Mouse (Mus musculus) frontal cortex, postnatal 36 days (tissue): ENCODE results near the gene Ppp2r1a.

Experiments
- DNase-seq, 2 experiments: peaks; one replicate each; pipeline ENCODE4 v3.0.0; 2022; ENCODE audit warnings: low spot score in 2 of 2

The Ppp2r1a gene

DNA sequence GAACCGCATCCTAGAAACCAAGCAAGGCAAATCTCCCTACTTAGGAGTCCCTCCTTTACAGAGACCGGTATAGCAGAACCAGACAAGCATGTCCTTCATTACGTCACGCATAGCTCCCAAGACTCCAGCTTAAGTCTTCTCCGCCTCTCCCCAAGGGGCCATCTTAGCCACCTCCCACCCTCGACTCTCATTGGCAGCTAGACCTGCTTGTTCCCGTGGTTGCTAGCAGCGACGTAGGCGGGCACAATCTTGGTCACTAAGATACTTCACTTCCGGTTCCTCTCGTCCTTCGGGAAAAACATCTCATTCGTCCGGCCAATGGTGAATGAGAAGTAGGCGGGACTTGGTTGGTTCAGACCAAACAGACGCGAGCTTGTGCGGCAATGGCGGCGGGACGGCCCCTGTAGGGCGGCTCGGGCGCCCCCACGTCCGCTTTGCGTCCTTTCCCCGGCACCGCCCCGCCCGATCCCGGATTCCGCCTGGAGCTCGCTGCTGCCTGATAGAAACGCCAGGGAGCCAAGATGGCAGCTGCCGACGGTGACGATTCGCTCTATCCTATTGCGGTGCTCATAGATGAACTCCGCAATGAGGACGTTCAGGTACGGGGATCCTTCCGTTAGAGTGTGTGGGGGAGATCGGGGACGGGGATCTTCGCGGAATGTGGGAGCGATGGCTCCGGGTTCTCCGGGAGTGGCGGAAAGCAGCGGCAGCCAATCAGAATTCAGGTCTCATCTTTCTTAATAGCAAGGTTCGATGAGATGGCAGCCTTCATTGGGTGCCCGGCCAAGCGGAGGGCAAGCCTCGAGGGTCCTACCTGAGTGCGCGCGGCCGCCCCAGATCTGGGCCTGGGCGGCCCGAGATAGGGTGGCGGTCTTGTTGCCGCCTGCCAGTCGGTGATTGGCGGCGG is at the start of gene Ppp2r1a:
Gene Ppp2r1a (plus strand): TSS at position 327 of the 907 bp plus-strand sequence.
- peak; percentile 99 to 100 for DNase-seq

DNA sequence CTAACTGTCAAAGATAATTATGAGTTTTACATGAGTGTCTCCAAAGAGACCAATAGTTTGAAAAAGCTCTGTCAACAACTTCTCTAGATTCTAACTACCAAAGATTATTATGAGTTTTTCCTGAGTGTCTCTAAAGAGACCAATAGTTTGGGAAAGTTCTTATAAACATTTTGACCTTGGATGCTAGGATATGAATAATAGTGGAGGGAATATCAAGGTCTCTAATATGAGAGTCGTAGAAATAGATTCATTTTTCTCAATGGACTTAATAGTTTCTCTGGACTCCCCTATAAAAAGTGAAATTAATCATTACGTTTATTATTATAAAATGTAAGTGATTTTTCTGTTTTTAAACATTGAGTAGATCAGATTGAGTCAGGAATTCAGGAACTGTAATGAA is 40.1 kb upstream of the Ppp2r1a start, which contains the start of gene Vmn1r231:
Gene Vmn1r231 (minus strand): TSS at position 101 of the 400 bp plus-strand sequence.
- no peak for DNase-seq

DNA sequence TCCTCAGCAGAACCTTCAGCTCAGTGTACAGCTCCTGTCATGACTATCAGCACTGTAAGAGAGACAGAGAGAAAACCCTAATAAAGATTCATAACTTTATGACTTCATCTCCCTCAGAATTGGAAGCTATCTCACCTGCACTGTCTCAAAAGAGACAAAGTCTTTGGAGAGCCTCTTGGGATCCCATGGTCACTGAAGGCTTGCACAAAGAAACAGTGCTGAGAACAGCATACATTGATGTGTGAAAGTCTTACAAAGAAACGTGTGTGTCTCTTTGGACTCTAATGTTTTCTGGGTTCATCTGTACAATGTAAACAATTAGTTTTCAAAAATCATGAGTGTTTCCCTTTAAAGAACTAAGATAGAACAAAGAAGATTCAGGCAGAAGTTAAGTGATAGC is 25.5 kb upstream of the Ppp2r1a start, which contains the start of gene Vmn1r232:
Gene Vmn1r232 (minus strand): TSS at position 101 of the 400 bp plus-strand sequence.
- no peak for DNase-seq

DNA sequence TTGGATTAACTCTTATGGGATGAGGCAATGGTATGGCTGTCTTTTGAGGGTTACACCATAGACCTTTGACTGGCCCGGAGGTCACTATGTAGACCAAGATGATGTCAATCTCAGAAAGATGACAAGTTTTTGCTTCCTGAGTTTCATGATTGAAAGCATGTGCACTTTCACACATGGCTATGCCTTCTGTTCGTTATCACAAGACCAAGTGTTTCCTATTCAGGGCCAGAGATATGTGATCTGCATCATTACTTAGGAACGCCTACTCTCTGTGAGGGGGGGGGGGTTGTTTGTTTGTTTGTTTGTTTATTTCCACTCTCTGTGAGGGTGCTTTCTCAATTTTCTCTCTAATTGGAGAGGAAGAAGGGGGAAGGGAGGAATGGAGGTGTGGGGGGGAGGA is 885 bp upstream of the Ppp2r1a start:
- DNase-seq: no peak

DNA sequence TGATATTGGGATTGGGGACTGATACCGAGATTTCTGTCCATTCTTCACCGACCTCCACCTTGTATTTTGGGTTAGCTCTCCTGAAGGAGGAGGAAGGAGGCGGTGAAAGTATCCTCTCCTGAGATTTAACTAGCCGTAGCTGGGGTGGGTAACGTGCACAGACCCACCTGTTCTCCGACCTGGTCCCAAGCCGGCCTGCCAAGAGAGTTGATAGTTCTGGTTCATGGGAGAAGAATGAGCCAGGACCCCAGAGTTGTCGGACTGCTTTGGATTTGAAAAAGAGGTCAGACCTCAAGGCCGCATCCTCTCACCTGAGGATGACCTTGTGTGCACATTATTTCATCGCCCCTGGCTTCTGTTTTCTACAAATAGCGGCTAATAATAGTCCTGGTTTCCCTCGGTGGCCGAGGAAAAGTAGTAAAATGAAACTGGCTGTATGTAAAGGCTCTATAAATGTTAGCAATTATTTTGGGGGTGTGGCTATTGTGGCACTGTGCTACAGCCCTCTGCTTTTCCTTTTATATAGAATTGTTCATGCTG is 985 bp downstream of the Ppp2r1a start:
- DNase-seq: no peak

DNA sequence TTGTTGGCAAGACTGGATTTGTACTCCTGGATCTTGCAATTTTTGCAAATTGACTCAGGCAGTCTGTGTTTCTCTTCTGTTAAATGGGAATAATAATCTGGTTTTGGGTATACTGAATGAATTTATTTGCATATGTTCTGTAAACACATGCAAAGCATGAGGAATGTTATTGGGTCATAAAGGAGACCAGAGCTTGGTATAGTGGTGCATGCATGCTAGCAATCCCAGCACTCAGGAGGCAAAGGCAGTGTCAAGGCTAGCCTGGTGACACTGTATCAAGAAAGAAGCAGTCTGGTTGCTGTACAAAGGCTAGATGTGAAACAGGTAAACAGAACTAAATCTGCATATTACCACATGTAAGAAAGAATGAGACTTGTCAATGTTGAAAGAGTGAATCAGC is 1.5 kb downstream of the Ppp2r1a start:
- DNase-seq: no peak

DNA sequence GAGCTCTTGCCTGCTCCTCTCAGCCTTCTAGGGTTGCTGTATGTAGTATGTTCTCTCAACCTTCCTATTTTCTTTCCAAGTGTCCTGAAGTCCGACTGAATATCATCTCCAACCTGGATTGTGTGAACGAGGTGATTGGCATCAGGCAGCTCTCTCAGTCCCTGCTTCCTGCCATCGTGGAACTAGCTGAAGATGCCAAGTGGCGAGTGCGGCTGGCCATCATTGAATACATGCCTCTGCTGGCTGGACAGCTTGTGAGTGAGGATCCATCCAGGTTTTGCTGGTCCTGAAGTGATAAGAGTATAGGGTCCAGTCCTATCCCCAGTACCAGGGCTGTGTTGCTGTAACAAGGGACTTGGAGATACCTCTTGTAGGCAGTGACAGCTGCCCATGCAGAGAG is 15.3 kb downstream of the Ppp2r1a start:
- no peak for DNase-seq

DNA sequence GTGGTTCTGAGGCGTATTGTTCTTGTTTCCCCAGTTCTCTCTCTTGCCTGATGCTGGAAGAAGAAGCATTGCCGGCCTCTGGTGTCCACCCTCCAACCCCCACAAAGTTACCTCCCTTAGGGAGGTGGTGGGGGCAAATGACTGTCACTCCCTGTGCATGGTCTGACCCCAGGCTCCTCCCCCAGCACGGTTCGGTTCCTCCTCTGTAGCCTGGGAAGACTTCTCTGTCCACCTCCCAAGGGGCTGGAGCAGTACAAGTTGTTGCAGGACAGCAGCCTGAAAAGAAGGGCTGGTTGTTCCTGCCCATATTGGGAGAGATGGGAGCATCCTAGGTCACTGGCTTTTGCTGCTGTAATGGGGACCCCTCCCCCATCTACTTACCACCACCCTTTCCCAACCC is 20.3 kb downstream of the Ppp2r1a start:
- no peak for DNase-seq

DNA sequence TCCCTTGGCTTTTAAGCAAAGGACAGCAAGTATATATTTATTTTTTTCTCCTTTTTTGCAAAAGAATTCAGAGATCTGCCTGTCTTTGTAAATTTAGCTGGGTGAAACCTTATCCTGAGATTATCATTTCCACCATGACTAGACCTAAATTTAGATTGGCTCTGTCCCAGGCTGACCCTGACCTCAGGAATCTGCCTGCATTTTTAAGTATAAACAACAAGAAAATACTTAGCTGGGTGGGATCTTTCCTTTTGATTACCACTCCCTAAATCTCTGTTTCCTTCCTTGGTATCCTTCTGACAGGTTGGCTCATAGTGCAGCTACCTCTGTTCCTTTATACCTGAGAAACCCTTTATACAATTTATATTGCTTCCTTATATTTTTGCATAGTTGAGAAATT is 21.6 kb downstream of the Ppp2r1a start:
- DNase-seq: no peak

DNA sequence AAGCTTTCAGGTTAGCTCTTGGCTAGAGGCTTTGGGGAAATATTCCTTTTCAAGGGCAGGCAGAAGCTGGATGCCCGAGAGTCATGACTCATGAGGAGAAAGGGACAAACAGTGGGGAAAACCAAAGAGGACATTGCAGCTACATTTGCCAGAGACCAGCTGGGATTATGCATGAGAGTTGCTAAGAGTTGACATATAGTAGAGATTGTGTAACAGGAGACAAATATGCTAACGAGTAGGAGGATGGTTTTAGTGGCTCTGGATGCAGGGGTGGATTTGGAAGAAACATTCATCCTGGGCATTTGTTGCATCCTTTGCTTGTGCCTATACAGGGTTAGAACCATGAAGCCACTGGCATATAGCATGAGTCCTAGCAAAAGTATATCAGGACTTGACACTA is 48.6 kb downstream of the Ppp2r1a start:
- DNase-seq: peak in 1 of 2 experiments; percentile 26

DNA sequence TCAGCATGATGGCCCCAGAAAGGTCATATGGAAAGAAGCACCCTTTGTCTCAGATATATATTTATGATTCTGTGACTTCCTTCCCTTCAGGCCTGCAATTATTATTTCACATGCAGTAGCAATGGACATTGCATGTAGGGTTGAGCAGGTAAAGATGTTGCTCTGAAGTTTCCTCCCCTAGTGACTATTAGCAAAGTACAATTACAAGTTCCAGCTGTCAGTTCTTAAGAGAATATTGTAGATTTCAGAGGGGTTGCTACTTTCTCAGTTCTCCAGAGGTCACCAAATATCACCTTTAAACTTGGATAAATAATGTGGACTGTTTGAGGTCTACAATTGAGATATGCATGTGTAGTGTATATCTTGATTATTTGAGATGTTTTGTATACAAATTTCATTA is 51.3 kb downstream of the Ppp2r1a start, which contains the start of gene Vmn1r233:
Gene Vmn1r233 (minus strand): TSS at position 101 of the 400 bp plus-strand sequence.
- DNase-seq: no peak

DNA sequence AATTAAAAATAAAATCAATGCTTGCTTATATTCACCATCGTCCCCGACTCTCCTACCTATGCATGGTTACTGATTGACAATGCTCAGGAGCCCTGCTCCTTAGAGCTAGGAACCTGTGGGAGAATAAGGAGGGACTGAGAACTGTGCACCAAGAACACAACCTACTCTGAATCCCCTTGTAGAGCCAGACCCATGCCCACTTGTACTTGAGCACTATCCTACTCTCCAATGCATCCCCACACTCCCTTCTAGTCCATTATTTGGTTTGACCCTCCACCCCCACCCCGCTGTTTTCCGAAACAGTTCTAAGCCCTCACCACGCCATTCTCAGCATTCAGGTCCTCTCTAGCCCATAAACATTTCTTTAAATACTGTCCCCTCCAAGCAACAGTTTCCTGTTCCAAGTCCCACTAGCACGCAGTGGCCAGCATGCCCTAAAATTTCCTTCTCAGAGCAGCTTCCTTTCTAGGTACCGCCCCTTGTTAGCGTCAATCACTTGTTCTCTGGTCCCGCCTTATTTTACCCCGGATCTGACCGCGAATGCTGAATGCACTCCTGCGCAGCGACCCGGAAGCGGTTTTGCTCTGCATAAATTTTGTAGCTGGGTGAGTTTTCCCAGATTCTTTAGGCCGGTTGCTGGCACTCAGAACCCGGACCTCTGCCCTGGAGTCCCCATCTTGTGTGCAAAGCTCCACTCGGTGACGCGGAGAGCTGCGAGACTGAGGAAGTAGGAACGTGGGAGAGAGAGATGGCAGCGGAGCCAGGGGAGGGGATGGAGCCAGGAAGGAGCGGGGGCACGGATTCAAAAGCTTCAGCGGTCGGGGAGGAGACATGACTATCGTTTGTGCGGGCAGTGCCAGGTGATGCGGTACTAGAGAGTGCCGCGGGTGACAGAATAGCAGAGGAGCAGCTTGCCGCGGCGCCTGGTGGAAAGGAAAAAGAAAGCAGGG is 63.5 kb downstream of the Ppp2r1a start, which contains the start of gene Zfp160:
Gene Zfp160 (plus strand): TSS at position 522 of the 950 bp plus-strand sequence.
- peak; percentile 90 to 94 for DNase-seq

DNA sequence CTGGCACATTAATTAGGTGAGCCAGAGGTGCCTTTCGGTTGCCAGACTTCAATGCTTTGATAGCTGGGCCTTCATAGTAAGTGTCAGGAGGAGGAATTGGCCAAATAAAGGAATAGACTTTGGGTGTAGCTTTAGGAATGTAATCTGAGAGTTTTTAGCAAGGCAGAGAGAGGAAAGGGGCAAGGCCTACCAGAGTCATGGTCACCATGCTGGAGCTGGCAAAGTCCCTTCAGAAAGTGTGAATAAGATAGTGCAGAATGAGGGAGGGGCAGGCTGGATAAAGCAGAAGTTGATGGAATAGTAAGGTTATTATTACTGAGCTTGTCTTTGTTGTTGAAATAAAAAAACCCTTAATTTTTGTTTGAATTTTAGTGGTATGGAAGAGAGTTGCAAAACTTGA is 64.6 kb downstream of the Ppp2r1a start:
- DNase-seq: no peak
